Mouse (Mus musculus) G1E (cell line): ENCODE measurements around the gene Peli2. TPM values are rescaled to one million over a fixed set of nuclear protein-coding genes. Genes with fewer than 3 reads are reported as not detected.

Source experiments
- ATAC-seq: 2 replicates; pipeline ENCODE4 v1.8.0; 2016; ENCODE audit warnings: mild to moderate bottlenecking; ENCODE audit not compliant: insufficient number of reproducible peaks, poor library complexity, low FRiP score, severe bottlenecking; ENCODE audit errors: extremely low read depth
- DNase-seq: peaks from one replicate; pipeline ENCODE4 v3.0.0; 2012; ENCODE audit warnings: low spot score
- H3K27me3 ChIP-seq: 2 replicates; pipeline ENCODE4 v1.6.1; 2012; ENCODE audit warnings: mild to moderate bottlenecking, low read length, inconsistent platforms; ENCODE audit not compliant: insufficient read depth
- H3K36me3 ChIP-seq: replicated peaks from 2 replicates; pipeline ENCODE3; 2012; ENCODE audit warnings: mild to moderate bottlenecking, inconsistent platforms
- H3K4me1 ChIP-seq: 2 replicates; pipeline ENCODE4 v1.6.1; 2012; ENCODE audit warnings: low read depth, low read length, inconsistent platforms, mixed read lengths; ENCODE audit not compliant: insufficient read depth
- H3K4me3 ChIP-seq: 2 replicates; pipeline ENCODE4 v1.5.1; 2012; ENCODE audit warnings: low read depth, mild to moderate bottlenecking, inconsistent platforms, low read length, moderate library complexity, mixed read lengths
- H3K9me3 ChIP-seq: replicated peaks from 2 replicates; pipeline ENCODE4 v1.6.1; 2012; ENCODE audit warnings: inconsistent platforms
- CTCF ChIP-seq: IDR thresholded peaks from 2 replicates; pipeline ENCODE4 v1.5.1; 2012; ENCODE audit warnings: low read depth, low read length, inconsistent platforms, mixed read lengths
- GATA1 ChIP-seq: IDR thresholded peaks from 2 replicates; pipeline ENCODE4 v1.6.1; 2012; ENCODE audit warnings: borderline replicate concordance, low read length, inconsistent platforms, mixed read lengths
- GATA2 ChIP-seq: IDR thresholded peaks from 2 replicates; pipeline ENCODE4 v1.6.1; 2012; ENCODE audit warnings: low read depth, low read length, inconsistent platforms, borderline replicate concordance
- POLR2AphosphoS5 ChIP-seq: IDR thresholded peaks from 2 replicates; pipeline ENCODE4 v1.6.1; 2012; ENCODE audit warnings: low read depth, low read length, inconsistent platforms; ENCODE audit not compliant: insufficient replicate concordance
- TAL1 ChIP-seq: conservative IDR thresholded peaks from 2 replicates; pipeline ENCODE4 v1.6.1; 2012; ENCODE audit warnings: low read depth, low read length, inconsistent platforms, mixed read lengths
- polyA plus RNA-seq: library from polyadenylated mRNA; stranded (reverse); fragments of >175 nt; gene quantifications from 2 replicates; pipeline ENCODE4 v1.2.3, GENCODE M21; 2012
- total RNA-seq, 2 experiments: library from RNA; stranded (forward) in 1 of 2; stranded (reverse) in 1 of 2; fragments of 200-1000 nt in 1 of 2; fragments of >200 nt in 1 of 2; fragmentation: Nextera tagmentation in 1 of 2; gene quantifications; 2 replicates each; pipeline ENCODE4 v1.2.3; 2014 to 2017

The Peli2 gene
- total and polyA plus RNA-seq, 3 experiments, result 0.27 TPM; not detected in 2

DNA sequence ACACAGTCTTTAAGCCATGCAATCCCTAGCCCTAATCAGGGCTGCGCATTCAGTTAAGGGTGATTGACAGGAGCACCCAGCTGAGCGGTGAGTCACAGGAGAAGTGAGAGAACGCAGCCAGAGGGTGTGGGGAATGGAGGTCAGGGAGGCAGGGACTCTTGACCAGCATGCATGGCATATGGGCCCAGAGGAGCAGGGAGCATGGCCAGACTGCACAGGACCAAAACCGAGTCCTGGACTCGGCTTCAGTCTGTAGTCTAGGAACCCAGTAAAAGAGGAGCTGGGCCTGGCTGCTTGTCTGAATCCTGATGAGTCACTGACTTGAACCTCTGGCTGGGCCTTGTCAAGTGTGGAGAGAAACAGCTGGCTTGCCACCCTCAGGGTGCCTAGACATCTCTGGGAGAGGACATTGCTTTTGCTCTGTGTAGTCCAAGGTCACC, 104.3 kb downstream of the Peli2 start:
- H3K9me3 ChIP-seq, result no peaks in the 10 kb centered on the region
- no peaks in the 10 kb centered on the region for H3K36me3 ChIP-seq
- no peak overlapping the region for H3K4me3 ChIP-seq
- TF ChIP-seq CTCF (no peak), GATA2 (no peak), TAL1 (no peak), POLR2AphosphoS5 (no peak), GATA1 (no peak)
- no peaks in the 10 kb centered on the region for H3K4me1 ChIP-seq
- ATAC-seq, result no peak
- peaks cover 3% of the 10 kb centered on the region; the same call in 1 of the 2 replicates for H3K27me3 ChIP-seq
- no peak for DNase-seq

DNA sequence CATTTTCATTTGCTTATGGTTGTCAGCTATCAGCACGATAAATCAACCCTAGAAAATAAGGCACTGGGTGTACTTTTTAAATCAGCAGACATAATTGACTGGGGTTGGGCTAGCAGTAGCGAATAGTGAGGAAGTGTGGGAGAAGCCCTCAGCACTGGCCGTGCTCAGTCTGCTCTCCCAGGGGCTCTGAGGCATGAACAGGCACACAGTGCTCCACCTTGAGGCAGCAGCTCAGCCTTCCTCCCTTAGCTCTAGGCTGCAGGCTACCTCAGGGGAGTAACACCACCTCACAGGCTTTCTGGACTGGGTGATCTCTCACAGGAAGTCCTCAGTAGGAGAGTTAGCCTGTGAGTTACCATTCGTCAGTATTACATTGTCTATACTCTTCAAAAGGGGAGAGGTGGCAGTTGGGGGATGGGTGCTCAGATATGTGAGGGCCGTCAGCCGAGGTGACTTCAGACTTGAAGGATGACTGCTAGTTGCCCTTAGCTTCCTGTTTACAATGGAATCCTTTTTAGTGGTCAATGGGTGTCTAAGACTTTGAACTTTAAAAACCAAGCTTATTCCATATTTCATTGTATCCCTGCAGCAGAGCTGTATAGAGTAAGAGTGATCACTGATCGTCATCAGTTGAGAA, 105.3 kb downstream of the Peli2 start:
- no peaks in the 10 kb centered on the region for H3K4me1 ChIP-seq
- ATAC-seq (no peak), DNase-seq (no peak)
- peaks cover 3% of the 10 kb centered on the region; the same call in 1 of the 2 replicates for H3K27me3 ChIP-seq
- no peaks in the 10 kb centered on the region; the same call in 1 of the 2 replicates for H3K9me3 ChIP-seq
- no peak overlapping the region for H3K4me3 ChIP-seq
- TF ChIP-seq POLR2AphosphoS5 (no peak), GATA1 (no peak), CTCF (no peak), TAL1 (no peak), GATA2 (no peak)
- no peaks in the 10 kb centered on the region for H3K36me3 ChIP-seq

DNA sequence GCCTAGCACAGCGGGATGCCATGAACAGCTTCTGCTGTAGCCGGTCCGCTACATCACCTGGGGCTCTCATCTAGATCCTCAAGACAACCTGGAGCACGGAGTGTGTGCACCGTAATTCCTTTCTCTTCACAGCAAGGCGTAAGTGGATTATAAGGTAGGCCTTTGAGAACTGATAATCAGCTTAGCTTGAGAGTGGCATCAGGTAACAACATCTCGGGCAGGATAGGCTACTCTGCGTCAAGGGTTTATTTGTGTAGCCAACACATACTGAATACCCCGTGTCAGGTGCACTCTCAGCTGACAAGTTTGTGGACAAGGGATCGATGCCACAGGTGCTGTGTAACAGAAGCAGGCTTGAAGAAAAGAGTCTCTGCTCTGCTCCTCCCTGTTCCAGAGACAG, 106.1 kb downstream of the Peli2 start:
- Histone ChIP-seq H3K36me3 (no peaks in the 10 kb centered on the region), H3K27me3 (peaks cover 3% of the 10 kb centered on the region; the same call in 1 of the 2 replicates), H3K4me3 (no peak overlapping the region), H3K4me1 (no peaks in the 10 kb centered on the region), H3K9me3 (no peaks in the 10 kb centered on the region; the same call in 1 of the 2 replicates)
- ATAC-seq (no peak), DNase-seq (no peak)
- TF ChIP-seq TAL1 (no peak), GATA1 (no peak), CTCF (no peak), GATA2 (no peak), POLR2AphosphoS5 (no peak)

DNA sequence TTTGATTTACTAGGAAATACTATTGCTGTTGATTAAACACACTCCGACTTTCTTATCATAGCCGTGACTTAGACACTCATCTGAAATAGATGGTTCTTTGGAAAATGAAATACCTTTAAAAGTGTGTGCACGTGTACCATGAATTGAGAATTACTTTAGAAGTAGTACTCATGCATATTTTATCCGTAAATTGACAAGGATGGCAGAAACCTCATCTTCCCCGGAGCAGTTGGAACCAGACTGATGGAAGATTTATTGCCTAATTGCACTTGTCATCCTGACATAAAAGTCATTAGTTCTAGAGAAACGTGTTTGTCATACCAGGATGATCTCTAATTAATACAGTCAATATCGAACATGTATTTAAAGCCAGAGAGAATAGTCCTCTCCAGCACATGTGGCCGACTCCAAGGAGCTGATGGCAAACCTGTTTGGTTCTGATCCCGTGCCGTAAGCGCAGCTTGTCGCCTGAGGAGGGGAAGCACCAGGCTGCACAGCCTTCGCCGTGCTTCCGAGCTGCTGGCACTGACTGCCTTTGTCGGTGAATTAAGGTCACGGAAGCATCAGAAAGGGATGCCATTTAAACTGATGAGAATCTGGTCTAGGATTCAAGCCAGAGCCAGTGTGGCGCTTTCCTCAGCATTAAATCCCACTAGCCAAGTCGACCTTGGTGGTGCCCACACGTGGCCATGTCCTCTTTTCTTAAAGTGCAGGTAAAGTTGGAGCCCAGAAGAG, 114.3 kb downstream of the Peli2 start:
- Histone ChIP-seq H3K36me3 (no peaks in the 10 kb centered on the region), H3K9me3 (no peaks in the 10 kb centered on the region; the same call in 1 of the 2 replicates), H3K4me3 (no peak overlapping the region), H3K27me3 (no peaks in the 10 kb centered on the region), H3K4me1 (no peaks in the 10 kb centered on the region)
- TF ChIP-seq GATA2, result no peak
- no peak for TF ChIP-seq GATA1
- no peak for TF ChIP-seq TAL1
- no peak for TF ChIP-seq CTCF
- no peak for TF ChIP-seq POLR2AphosphoS5
- DNase-seq (no peak), ATAC-seq (no peak)

DNA sequence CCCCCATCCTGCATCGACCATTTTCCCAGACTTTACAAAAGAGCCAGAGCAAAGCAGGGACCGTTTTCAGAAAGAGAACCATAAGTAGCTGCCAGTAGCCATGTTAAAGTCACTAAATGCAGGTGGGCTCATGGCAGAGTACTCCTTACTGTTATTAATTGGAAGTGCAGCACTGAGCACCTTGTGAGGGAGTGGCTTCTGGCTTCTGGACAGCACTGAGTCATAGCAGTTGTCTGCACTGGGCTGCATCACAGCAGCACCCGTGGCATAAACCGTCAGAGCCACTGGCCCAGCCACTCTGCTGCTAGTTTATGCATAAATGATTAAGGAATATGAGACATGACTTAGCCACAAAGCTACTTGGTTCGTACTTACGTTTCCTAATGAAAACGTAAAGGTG, 120.7 kb downstream of the Peli2 start:
- no peak for DNase-seq
- Histone ChIP-seq H3K9me3 (no peaks in the 10 kb centered on the region), H3K27me3 (peaks cover 6% of the 10 kb centered on the region; the same call in 1 of the 2 replicates), H3K4me1 (no peaks in the 10 kb centered on the region), H3K4me3 (no peak overlapping the region), H3K36me3 (no peaks in the 10 kb centered on the region)
- no peak for TF ChIP-seq GATA1
- TF ChIP-seq POLR2AphosphoS5, result no peak
- TF ChIP-seq GATA2, result no peak
- TF ChIP-seq TAL1, result no peak
- TF ChIP-seq CTCF, result no peak
- ATAC-seq, result no peak

DNA sequence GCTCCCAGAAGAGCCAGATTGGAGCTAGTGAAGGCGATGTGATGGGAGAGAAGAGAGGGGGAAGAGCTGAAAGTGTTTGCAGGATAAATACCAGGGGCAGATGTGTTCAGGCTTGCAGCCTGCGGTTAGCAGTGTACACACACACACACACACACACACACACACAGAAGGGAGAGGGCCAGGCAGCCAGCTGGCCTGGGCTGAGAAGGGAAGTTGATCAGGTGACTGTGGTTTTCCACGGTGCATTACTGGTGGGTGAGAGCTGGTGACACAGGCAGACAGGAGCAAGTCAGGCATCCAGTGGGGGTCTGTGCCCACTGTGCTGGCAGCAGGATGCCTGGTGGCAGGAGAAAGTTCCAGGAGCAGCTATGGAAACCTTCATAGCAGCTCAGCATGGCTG, 125.6 kb downstream of the Peli2 start:
- no peaks in the 10 kb centered on the region for H3K9me3 ChIP-seq
- ATAC-seq (peak; percentile 49), DNase-seq (no peak)
- TF ChIP-seq POLR2AphosphoS5 (no peak), GATA2 (no peak), CTCF (no peak), GATA1 (no peak), TAL1 (no peak)
- H3K27me3 ChIP-seq, result peaks cover 6% of the 10 kb centered on the region; the same call in 1 of the 2 replicates
- H3K4me3 ChIP-seq, result no peak overlapping the region
- no peaks in the 10 kb centered on the region for H3K4me1 ChIP-seq
- H3K36me3 ChIP-seq, result no peaks in the 10 kb centered on the region
